ENCODE assay signal across 8 mouse cellular contexts in genomic region chr11:40692511-40693365, GRCm38 (mm10). TPM values are rescaled to one million over a fixed set of nuclear protein-coding genes. Genes with fewer than 3 reads are reported as not detected.
DNase-seq lines count a peak whose midpoint lies in the region; ATAC-seq and TF ChIP-seq lines count a peak whose summit lies in the region.

No protein-coding gene starts in this region.

- H3K9me3 ChIP-seq in heart, embryonic 15.5 days (replicated peaks), result no peaks in the 10 kb centered on the region
- no peaks in the 10 kb centered on the region for H3K9me3 ChIP-seq in liver, embryonic 14.5 days (ENCODE audit: control insufficient read depth, low read length)
- no peaks in the 10 kb centered on the region for H3K9me3 ChIP-seq in neural tube, embryonic 11.5 days (ENCODE audit: control insufficient read depth, low read length)
- no peaks in the 10 kb centered on the region for H3K9me3 ChIP-seq in stomach, postnatal 0 days (ENCODE audit: control insufficient read depth, low read length)

- peak overlapping the region; percentile 79 for H3K4me2 ChIP-seq in heart, embryonic 15.5 days
- peak overlapping the region; percentile 100 for H3K4me2 ChIP-seq in liver, embryonic 14.5 days (ENCODE audit: low read depth)
- peak overlapping the region; percentile 76 for H3K4me2 ChIP-seq in neural tube, embryonic 11.5 days (ENCODE audit: low read depth)
- H3K4me2 ChIP-seq in stomach, postnatal 0 days (replicated peaks; ENCODE audit: low read depth), result peak overlapping the region; percentile 82

- WGBS in heart, embryonic 15.5 days, result under 1% methylated on average over 36 of the region's 36 CpGs
- WGBS in liver, embryonic 14.5 days (ENCODE audit: insufficient replicate concordance), result under 1% methylated on average over 36 of the region's 36 CpGs
- WGBS in neural tube, embryonic 11.5 days, result under 1% methylated on average over 36 of the region's 36 CpGs
- under 1% methylated on average over 33 of the region's 36 CpGs for WGBS in stomach, postnatal 0 days

- ATAC-seq in heart, embryonic 15.5 days (replicated peaks; ENCODE audit: insufficient number of reproducible peaks, insufficient read depth, low FRiP score, low read depth), result peak; percentile 93
- ATAC-seq in liver, embryonic 14.5 days (ENCODE audit: insufficient read depth), result peak; percentile 96
- peak; percentile 93 for ATAC-seq in neural tube, embryonic 11.5 days (ENCODE audit: insufficient read depth, low FRiP score, low TSS enrichment)
- ATAC-seq in stomach, postnatal 0 days (ENCODE audit: low FRiP score, low TSS enrichment), result peak; percentile 96

- DNase-seq in CD4-positive, CD25-positive, alpha-beta regulatory T cell, adult 2 months (ENCODE audit: low read depth, low spot score), result peak; percentile 95
- DNase-seq in fibroblast of lung, adult 2 months (ENCODE audit: low read depth), result peak; percentile 86
- peak; percentile 94 to 98 for DNase-seq in kidney, postnatal 25 days
- peak; percentile 88 to 89 (median 89) for DNase-seq in liver, embryonic 14.5 days (ENCODE audit: low read depth in 3 of 3, low spot score in 3 of 3)
- DNase-seq in neural tube, embryonic 11.5 days (ENCODE audit: low spot score), result peak; percentile 95
- DNase-seq in stomach, postnatal 0 days (ENCODE audit: low spot score), result peak; percentile 96

- H3K36me3 ChIP-seq in heart, embryonic 15.5 days, result no peaks in the 10 kb centered on the region
- no peaks in the 10 kb centered on the region for H3K36me3 ChIP-seq in liver, embryonic 14.5 days (replicated peaks; ENCODE audit: control insufficient read depth, insufficient read depth, low read depth)
- H3K36me3 ChIP-seq in neural tube, embryonic 11.5 days (ENCODE audit: control insufficient read depth, insufficient read depth, low read length), result no peaks in the 10 kb centered on the region
- no peaks in the 10 kb centered on the region for H3K36me3 ChIP-seq in stomach, postnatal 0 days (ENCODE audit: control insufficient read depth, insufficient read depth, low read length)

- peak overlapping the region; percentile 88 for H3K9ac ChIP-seq in heart, embryonic 15.5 days
- peak overlapping the region; percentile 71 for H3K9ac ChIP-seq in liver, embryonic 14.5 days (replicated peaks)
- H3K9ac ChIP-seq in neural tube, embryonic 11.5 days (ENCODE audit: low read length), result peak overlapping the region; percentile 82
- H3K9ac ChIP-seq in stomach, postnatal 0 days (ENCODE audit: low read length), result peak overlapping the region; percentile 90

- H3K4me3 ChIP-seq in brown adipose tissue, adult 24 weeks (ENCODE audit: insufficient read depth, low read depth, low read length), result peak overlapping the region; percentile 98
- peak overlapping the region; percentile 93 for H3K4me3 ChIP-seq in heart, embryonic 15.5 days
- H3K4me3 ChIP-seq in liver, embryonic 14.5 days (ENCODE audit: insufficient read depth in 1 of 2, low read depth in 2 of 2, low read length in 2 of 2), result peak overlapping the region; percentile 97
- H3K4me3 ChIP-seq in neural tube, embryonic 11.5 days (ENCODE audit: low read depth, low read length), result peak overlapping the region; percentile 84
- peak overlapping the region; percentile 91 for H3K4me3 ChIP-seq in stomach, postnatal 0 days (ENCODE audit: low read depth, low read length)

- H3K27me3 ChIP-seq in heart, embryonic 15.5 days, result no peaks in the 10 kb centered on the region
- H3K27me3 ChIP-seq in liver, embryonic 14.5 days (ENCODE audit: control insufficient read depth, insufficient read depth, low read length), result no peaks in the 10 kb centered on the region
- no peaks in the 10 kb centered on the region for H3K27me3 ChIP-seq in neural tube, embryonic 11.5 days (ENCODE audit: control insufficient read depth, insufficient read depth, low read length)
- no peaks in the 10 kb centered on the region for H3K27me3 ChIP-seq in stomach, postnatal 0 days (ENCODE audit: control insufficient read depth, insufficient read depth, low read length)

- H3K27ac ChIP-seq in brown adipose tissue, adult 24 weeks (replicated peaks; ENCODE audit: low read depth, low read length), result peak overlapping the region; percentile 83
- H3K27ac ChIP-seq in heart, embryonic 15.5 days, result peak overlapping the region; percentile 96
- H3K27ac ChIP-seq in liver, embryonic 14.5 days, result peak overlapping the region; percentile 95
- H3K27ac ChIP-seq in neural tube, embryonic 11.5 days (ENCODE audit: low read depth, low read length), result peak overlapping the region; percentile 78; the same call in 1 of the 2 replicates
- H3K27ac ChIP-seq in stomach, postnatal 0 days (replicated peaks), result peak overlapping the region; percentile 98

- peaks cover 15% of the 10 kb centered on the region for H3K4me1 ChIP-seq in brown adipose tissue, adult 24 weeks (ENCODE audit: control insufficient read depth, insufficient read depth, insufficient read length, low read length)
- H3K4me1 ChIP-seq in heart, embryonic 15.5 days (replicated peaks), result peaks cover 22% of the 10 kb centered on the region
- peaks cover 10 to 21% of the 10 kb centered on the region in 2 experiments for H3K4me1 ChIP-seq in liver, embryonic 14.5 days (replicated peaks; ENCODE audit: control insufficient read depth in 2 of 2, insufficient read depth in 2 of 2, low read length in 1 of 2)
- peaks cover 7% of the 10 kb centered on the region; the same call in 1 of the 2 replicates for H3K4me1 ChIP-seq in neural tube, embryonic 11.5 days (ENCODE audit: control insufficient read depth, insufficient read depth, low read length)
- 0 out of 2 replicates have a peak, but pooled peaks cover 5% of the 10 kb centered on the region for H3K4me1 ChIP-seq in stomach, postnatal 0 days (replicated peaks; ENCODE audit: control insufficient read depth, insufficient read depth)

- no peak for TF ChIP-seq CTCF in liver, embryonic 14.5 days (IDR thresholded peaks at IDR 0.05; ENCODE audit: low read depth)
- TF ChIP-seq CTCF in stomach, postnatal 0 days (IDR thresholded peaks at IDR 0.05; ENCODE audit: low read depth), result no peak

- TF ChIP-seq EP300 in liver, embryonic 14.5 days (IDR thresholded peaks at IDR 0.05; ENCODE audit: low read depth), result no peak
- peak; percentile 25 for TF ChIP-seq EP300 in stomach, postnatal 0 days (optimal IDR thresholded peaks at IDR 0.05)

RNA-seq across cellular contexts. Expression of gene Mat2b, which starts 2.3 kb away (rescaled TPM):
- polyA plus RNA-seq in brown adipose tissue, adult 24 weeks (2012; ENCODE audit: insufficient read depth, insufficient read length, missing spikeins), result 52.2 and 86.1 TPM in 2 replicates
- polyA plus RNA-seq in heart, embryonic 15.5 days (2015; fragmentation: Nextera tagmentation; extraction: Ambion mirVana), result 114 and 123 TPM in 2 replicates
- 21.9 and 30.3 TPM in 2 replicates for polyA plus RNA-seq in liver, embryonic 14.5 days (2012; rRNA removed)
- polyA plus RNA-seq in liver, embryonic 14.5 days (2014; fragmentation: Nextera tagmentation; extraction: Ambion mirVana), result 58.2 and 61.4 TPM in 2 replicates
- 97.5 and 99.5 TPM in 2 replicates for polyA plus RNA-seq in neural tube, embryonic 11.5 days (2014; fragmentation: Nextera tagmentation; extraction: Ambion mirVana)
- 87.4 and 87.9 TPM in 2 replicates for polyA plus RNA-seq in stomach, postnatal 0 days (2015; fragmentation: Nextera tagmentation; extraction: Ambion mirVana)

RNA-seq across cellular contexts. Expression of gene Hmmr, which starts 40.5 kb away (rescaled TPM):
- not detected in 2 replicates for polyA plus RNA-seq in brown adipose tissue, adult 24 weeks (2012; ENCODE audit: insufficient read depth, insufficient read length, missing spikeins)
- 44.2 and 48.7 TPM in 2 replicates for polyA plus RNA-seq in heart, embryonic 15.5 days (2015; fragmentation: Nextera tagmentation; extraction: Ambion mirVana)
- polyA plus RNA-seq in liver, embryonic 14.5 days (2012; rRNA removed), result 23.1 and 31.0 TPM in 2 replicates
- 56.0 and 58.7 TPM in 2 replicates for polyA plus RNA-seq in liver, embryonic 14.5 days (2014; fragmentation: Nextera tagmentation; extraction: Ambion mirVana)
- 54.1 and 54.4 TPM in 2 replicates for polyA plus RNA-seq in neural tube, embryonic 11.5 days (2014; fragmentation: Nextera tagmentation; extraction: Ambion mirVana)
- 7.9 and 11.5 TPM in 2 replicates for polyA plus RNA-seq in stomach, postnatal 0 days (2015; fragmentation: Nextera tagmentation; extraction: Ambion mirVana)

RNA-seq across cellular contexts. Expression of gene Nudcd2, which starts 40.7 kb away (rescaled TPM):
- polyA plus RNA-seq in brown adipose tissue, adult 24 weeks (2012; ENCODE audit: insufficient read depth, insufficient read length, missing spikeins), result 21.8 and 29.1 TPM in 2 replicates
- polyA plus RNA-seq in heart, embryonic 15.5 days (2015; fragmentation: Nextera tagmentation; extraction: Ambion mirVana), result 81.3 and 92.3 TPM in 2 replicates
- 21.0 and 29.2 TPM in 2 replicates for polyA plus RNA-seq in liver, embryonic 14.5 days (2012; rRNA removed)
- 79.6 and 82.8 TPM in 2 replicates for polyA plus RNA-seq in liver, embryonic 14.5 days (2014; fragmentation: Nextera tagmentation; extraction: Ambion mirVana)
- 166 and 171 TPM in 2 replicates for polyA plus RNA-seq in neural tube, embryonic 11.5 days (2014; fragmentation: Nextera tagmentation; extraction: Ambion mirVana)
- polyA plus RNA-seq in stomach, postnatal 0 days (2015; fragmentation: Nextera tagmentation; extraction: Ambion mirVana), result 79.8 and 83.1 TPM in 2 replicates

Comparison
In these comparisons a context has a peak if more than half of its experiments do, and no peak if none do; other contexts are left out.
1. Peak in every context shown above with its lines: DNase-seq, ATAC-seq, H3K4me3 ChIP-seq and H3K27ac ChIP-seq.